Mouse (Mus musculus): ENCODE data around the gene Traf3ip2. TPM values are rescaled to one million over a fixed set of nuclear protein-coding genes. Genes with fewer than 3 reads are reported as not detected.

Traf3ip2 gene
- polyA plus RNA-seq, 1 experiment from 2014 or later: 5.2 TPM

DNA sequence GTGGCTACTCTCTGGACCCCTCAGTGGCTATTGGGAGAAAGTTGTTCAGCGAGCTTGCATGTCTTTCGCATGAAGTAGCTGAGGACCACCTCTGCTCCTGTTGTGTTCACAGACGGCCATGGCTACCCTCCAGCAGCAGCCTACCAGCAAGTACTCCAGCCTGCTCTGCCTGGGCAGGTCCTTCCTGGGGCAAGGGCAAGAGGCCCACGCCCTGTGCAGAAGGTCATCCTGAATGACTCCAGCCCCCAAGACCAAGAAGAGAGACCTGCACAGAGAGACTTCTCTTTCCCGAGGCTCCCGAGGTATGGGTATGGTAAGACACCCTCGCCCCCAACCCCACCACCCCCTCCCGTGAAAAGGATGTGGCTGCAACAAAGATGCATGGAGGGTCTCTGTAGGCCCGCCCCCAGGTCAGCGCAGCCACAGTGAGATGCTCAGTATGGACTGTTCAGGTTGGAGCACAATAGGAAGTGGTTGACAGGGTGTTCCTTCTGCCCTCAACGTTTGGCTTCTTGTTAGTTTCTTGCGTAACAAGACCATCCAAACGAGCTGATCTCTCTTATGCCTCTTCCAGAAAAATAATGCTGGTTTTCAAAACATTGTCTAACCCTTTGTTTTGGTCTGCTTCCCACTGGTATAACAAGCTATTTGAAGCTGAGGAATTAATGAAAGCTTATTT lies 21.8 kb downstream of the Traf3ip2 start:
- H3K4me2 ChIP-seq (ENCODE audit: low read length): no peak overlapping the region
- no peak overlapping the region for H3K27ac ChIP-seq (ENCODE audit: low read length)
- H3K36me3 ChIP-seq (ENCODE audit: control insufficient read depth, insufficient read depth, low read length): 0 out of 2 replicates have a peak, but pooled peaks cover 4% of the 10 kb centered on the region
- H3K27me3 ChIP-seq (ENCODE audit: control insufficient read depth, insufficient read depth, low read depth, low read length): no peaks in the 10 kb centered on the region
- no peak overlapping the region for H3K9ac ChIP-seq (ENCODE audit: low read depth, low read length)
- peaks cover 28% of the 10 kb centered on the region for H3K4me1 ChIP-seq (ENCODE audit: control insufficient read depth, insufficient read depth, low read length)
- ATAC-seq: no peak
- 94% methylated on average over 13 of the region's 13 CpGs for WGBS
- no peak overlapping the region for H3K4me3 ChIP-seq (ENCODE audit: low read depth, low read length)
- H3K9me3 ChIP-seq (replicated peaks; ENCODE audit: control insufficient read depth, low read length, poor library complexity, severe bottlenecking): no peaks in the 10 kb centered on the region

GRCm38 (mm10) chr10:39638862-39639261 lies 26.1 kb downstream of the Traf3ip2 start:
- Histone ChIP-seq H3K36me3 (ENCODE audit: control insufficient read depth, insufficient read depth, low read length) (no peaks in the 10 kb centered on the region), H3K9me3 (replicated peaks; ENCODE audit: control insufficient read depth, low read length, poor library complexity, severe bottlenecking) (no peaks in the 10 kb centered on the region), H3K4me3 (ENCODE audit: low read depth, low read length) (no peak overlapping the region), H3K27me3 (ENCODE audit: control insufficient read depth, insufficient read depth, low read depth, low read length) (no peaks in the 10 kb centered on the region), H3K4me2 (ENCODE audit: low read length) (no peak overlapping the region), H3K9ac (ENCODE audit: low read depth, low read length) (no peak overlapping the region), H3K4me1 (ENCODE audit: control insufficient read depth, insufficient read depth, low read length) (peaks cover 8% of the 10 kb centered on the region), H3K27ac (ENCODE audit: low read length) (no peak overlapping the region)
- 49% methylated on average over 3 of the region's 3 CpGs for WGBS
- no peak for ATAC-seq

- Histone ChIP-seq H3K27me3 (ENCODE audit: control insufficient read depth, insufficient read depth, low read depth, low read length) (no peaks in the 10 kb centered on the region), H3K4me1 (ENCODE audit: control insufficient read depth, insufficient read depth, low read length) (peaks cover 8% of the 10 kb centered on the region), H3K4me3 (ENCODE audit: low read depth, low read length) (no peak overlapping the region), H3K9me3 (replicated peaks; ENCODE audit: control insufficient read depth, low read length, poor library complexity, severe bottlenecking) (no peaks in the 10 kb centered on the region), H3K27ac (ENCODE audit: low read length) (no peak overlapping the region), H3K4me2 (ENCODE audit: low read length) (no peak overlapping the region), H3K36me3 (ENCODE audit: control insufficient read depth, insufficient read depth, low read length) (no peaks in the 10 kb centered on the region), H3K9ac (ENCODE audit: low read depth, low read length) (no peak overlapping the region)
- 93% methylated on average over 5 of the region's 5 CpGs for WGBS
- ATAC-seq: no peak
Measured at GRCm38 (mm10) chr10:39639783-39640182, 27.0 kb downstream of the Traf3ip2 start.

DNA sequence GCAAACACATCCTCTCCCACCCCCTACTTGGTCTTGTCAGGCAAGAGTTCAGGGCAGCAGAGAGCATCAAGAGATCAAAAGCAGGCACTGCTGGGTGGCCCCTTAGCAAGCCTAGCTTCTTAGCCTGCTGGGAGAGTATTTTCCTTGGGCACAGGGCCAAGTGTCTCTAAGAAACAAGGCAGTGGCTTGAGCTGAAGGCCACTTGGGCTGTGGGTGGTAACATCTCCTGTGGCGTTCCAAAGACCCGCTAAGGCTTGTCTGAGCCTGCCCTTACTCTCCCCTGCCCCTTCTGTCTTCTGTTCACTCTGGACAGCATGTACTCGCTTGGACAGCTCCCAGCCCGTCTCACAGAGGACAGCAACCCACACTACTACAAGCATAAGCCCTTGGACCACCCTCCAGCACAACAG lies 28.1 kb downstream of the Traf3ip2 start:
- peaks cover 11% of the 10 kb centered on the region for H3K4me1 ChIP-seq (ENCODE audit: control insufficient read depth, insufficient read depth, low read length)
- 17% methylated on average over 4 of the region's 4 CpGs for WGBS
- H3K9me3 ChIP-seq (replicated peaks; ENCODE audit: control insufficient read depth, low read length, poor library complexity, severe bottlenecking): no peaks in the 10 kb centered on the region
- H3K9ac ChIP-seq (ENCODE audit: low read depth, low read length): no peak overlapping the region
- H3K36me3 ChIP-seq (ENCODE audit: control insufficient read depth, insufficient read depth, low read length): no peaks in the 10 kb centered on the region
- H3K27ac ChIP-seq (ENCODE audit: low read length): no peak overlapping the region
- H3K27me3 ChIP-seq (ENCODE audit: control insufficient read depth, insufficient read depth, low read depth, low read length): no peaks in the 10 kb centered on the region
- no peak overlapping the region for H3K4me2 ChIP-seq (ENCODE audit: low read length)
- H3K4me3 ChIP-seq (ENCODE audit: low read depth, low read length): no peak overlapping the region
- peak; percentile 65 for ATAC-seq

DNA sequence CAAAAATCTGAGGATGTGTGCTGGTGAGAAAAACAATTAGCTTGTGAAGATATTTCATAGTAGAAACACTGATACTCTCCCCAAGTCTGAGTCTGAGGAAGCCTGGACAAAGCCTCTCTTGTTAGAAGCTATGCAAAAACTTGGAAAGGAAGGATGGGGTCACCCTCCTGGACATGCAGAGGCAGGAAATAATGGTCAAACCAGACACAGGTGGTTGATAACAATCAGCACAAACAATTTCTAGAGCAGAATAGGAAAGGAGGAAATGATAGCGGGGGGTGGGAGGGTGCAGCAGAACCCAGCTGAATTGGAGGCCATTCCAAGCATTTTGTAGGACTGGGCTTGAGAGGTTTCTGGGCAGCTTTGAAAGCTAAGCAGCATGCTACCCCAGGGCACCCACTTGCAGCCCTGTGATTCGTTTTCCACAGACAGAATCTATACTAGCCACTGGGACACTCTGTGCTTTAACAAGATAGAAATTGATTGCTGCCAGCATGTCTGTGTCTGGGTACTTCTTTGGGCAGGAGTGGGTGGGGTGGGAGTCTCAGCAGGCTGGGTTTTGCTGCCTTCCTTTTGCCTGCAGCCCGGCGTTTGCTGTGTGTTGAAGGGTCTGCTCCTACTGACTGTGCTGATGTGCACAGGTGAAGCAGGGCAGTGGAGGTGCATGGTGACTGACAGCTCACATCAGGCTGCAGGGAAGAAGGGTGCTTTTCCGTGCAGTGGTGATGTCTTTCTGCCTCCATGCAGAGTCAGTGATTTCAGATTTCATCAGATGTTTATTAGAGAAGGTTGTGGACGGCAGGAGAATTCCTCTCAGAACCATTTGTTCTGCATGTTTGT lies 33.3 kb downstream of the Traf3ip2 start:
- peaks cover 13% of the 10 kb centered on the region for H3K4me1 ChIP-seq (ENCODE audit: control insufficient read depth, insufficient read depth, low read length)
- ATAC-seq: peak; percentile 78
- H3K27me3 ChIP-seq (ENCODE audit: control insufficient read depth, insufficient read depth, low read depth, low read length): no peaks in the 10 kb centered on the region
- no peaks in the 10 kb centered on the region for H3K9me3 ChIP-seq (replicated peaks; ENCODE audit: control insufficient read depth, low read length, poor library complexity, severe bottlenecking)
- peak overlapping the region; percentile 65 for H3K27ac ChIP-seq (ENCODE audit: low read length)
- 52% methylated on average over 6 of the region's 6 CpGs for WGBS
- H3K36me3 ChIP-seq (ENCODE audit: control insufficient read depth, insufficient read depth, low read length): no peaks in the 10 kb centered on the region
- H3K9ac ChIP-seq (ENCODE audit: low read depth, low read length): peak overlapping the region; percentile 32; the same call in 1 of the 2 replicates
- no peak overlapping the region for H3K4me2 ChIP-seq (ENCODE audit: low read length)
- no peak overlapping the region for H3K4me3 ChIP-seq (ENCODE audit: low read depth, low read length)

GRCm38 (mm10) chr10:39646629-39647019 lies 33.9 kb downstream of the Traf3ip2 start:
- Histone ChIP-seq H3K4me1 (ENCODE audit: control insufficient read depth, insufficient read depth, low read length) (peaks cover 13% of the 10 kb centered on the region), H3K36me3 (ENCODE audit: control insufficient read depth, insufficient read depth, low read length) (no peaks in the 10 kb centered on the region), H3K4me3 (ENCODE audit: low read depth, low read length) (no peak overlapping the region), H3K4me2 (ENCODE audit: low read length) (no peak overlapping the region), H3K9ac (ENCODE audit: low read depth, low read length) (peak overlapping the region; percentile 32; the same call in 1 of the 2 replicates), H3K27ac (ENCODE audit: low read length) (peak overlapping the region; percentile 65), H3K9me3 (replicated peaks; ENCODE audit: control insufficient read depth, low read length, poor library complexity, severe bottlenecking) (no peaks in the 10 kb centered on the region), H3K27me3 (ENCODE audit: control insufficient read depth, insufficient read depth, low read depth, low read length) (no peaks in the 10 kb centered on the region)
- WGBS: 45% methylated on average over 14 of the region's 14 CpGs
- peak; percentile 68 for ATAC-seq

DNA sequence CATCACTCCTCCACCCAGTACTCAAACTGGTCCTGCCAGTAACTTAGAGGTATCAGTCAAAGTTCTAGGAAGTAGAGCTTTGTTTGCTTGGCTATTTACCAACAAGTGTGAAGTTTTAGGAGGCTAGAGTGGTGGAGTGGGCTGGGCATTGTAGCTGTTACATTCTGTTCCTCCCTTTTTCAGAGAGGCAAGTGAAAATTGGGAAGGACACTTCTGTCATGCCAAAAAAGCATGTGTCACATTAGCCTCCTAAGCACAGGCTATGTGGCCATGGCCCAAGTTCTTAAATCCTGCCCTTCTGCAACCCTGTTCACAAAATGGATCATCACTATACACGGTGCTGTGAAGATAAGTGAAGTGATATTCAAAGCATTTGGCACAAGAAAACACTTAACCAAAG lies 34.4 kb downstream of the Traf3ip2 start:
- 84% methylated on average over 1 of the region's 1 CpGs for WGBS
- no peak overlapping the region for H3K4me2 ChIP-seq (ENCODE audit: low read length)
- H3K9ac ChIP-seq (ENCODE audit: low read depth, low read length): no peak overlapping the region
- ATAC-seq: no peak
- no peaks in the 10 kb centered on the region for H3K36me3 ChIP-seq (ENCODE audit: control insufficient read depth, insufficient read depth, low read length)
- peaks cover 13% of the 10 kb centered on the region for H3K4me1 ChIP-seq (ENCODE audit: control insufficient read depth, insufficient read depth, low read length)
- H3K27me3 ChIP-seq (ENCODE audit: control insufficient read depth, insufficient read depth, low read depth, low read length): no peaks in the 10 kb centered on the region
- H3K9me3 ChIP-seq (replicated peaks; ENCODE audit: control insufficient read depth, low read length, poor library complexity, severe bottlenecking): no peaks in the 10 kb centered on the region
- no peak overlapping the region for H3K4me3 ChIP-seq (ENCODE audit: low read depth, low read length)
- no peak overlapping the region; the same call in 1 of the 2 replicates for H3K27ac ChIP-seq (ENCODE audit: low read length)

DNA sequence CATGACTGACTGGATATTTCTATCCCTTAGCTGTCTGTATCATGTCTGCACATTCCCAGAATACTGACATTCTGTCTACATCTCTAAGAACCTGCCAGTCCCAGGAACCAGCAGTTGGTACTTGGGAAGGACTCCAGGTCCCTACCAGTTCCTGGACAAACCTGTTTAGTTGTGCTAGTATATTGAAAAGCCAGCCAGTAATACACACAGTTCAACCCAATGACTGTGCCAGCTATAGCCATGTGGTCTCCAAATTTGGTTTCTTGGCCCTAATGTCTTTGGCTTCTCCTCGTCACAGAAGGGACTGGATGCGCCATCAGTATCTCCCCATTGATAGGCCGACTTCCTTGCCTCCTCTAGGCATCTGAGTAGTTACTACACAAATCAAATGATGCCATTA lies 35.5 kb downstream of the Traf3ip2 start:
- Histone ChIP-seq H3K4me3 (ENCODE audit: low read depth, low read length) (no peak overlapping the region), H3K36me3 (ENCODE audit: control insufficient read depth, insufficient read depth, low read length) (no peaks in the 10 kb centered on the region), H3K27me3 (ENCODE audit: control insufficient read depth, insufficient read depth, low read depth, low read length) (no peaks in the 10 kb centered on the region), H3K4me1 (ENCODE audit: control insufficient read depth, insufficient read depth, low read length) (peaks cover 13% of the 10 kb centered on the region), H3K27ac (ENCODE audit: low read length) (no peak overlapping the region), H3K9me3 (replicated peaks; ENCODE audit: control insufficient read depth, low read length, poor library complexity, severe bottlenecking) (no peaks in the 10 kb centered on the region), H3K4me2 (ENCODE audit: low read length) (no peak overlapping the region), H3K9ac (ENCODE audit: low read depth, low read length) (no peak overlapping the region)
- ATAC-seq: no peak
- WGBS: 97% methylated on average over 3 of the region's 3 CpGs

GRCm38 (mm10) chr10:39649550-39649949 lies 36.8 kb downstream of the Traf3ip2 start:
- no peak for ATAC-seq
- H3K27me3 ChIP-seq (ENCODE audit: control insufficient read depth, insufficient read depth, low read depth, low read length): no peaks in the 10 kb centered on the region
- H3K36me3 ChIP-seq (ENCODE audit: control insufficient read depth, insufficient read depth, low read length): no peaks in the 10 kb centered on the region
- no peak overlapping the region for H3K9ac ChIP-seq (ENCODE audit: low read depth, low read length)
- no peaks in the 10 kb centered on the region for H3K9me3 ChIP-seq (replicated peaks; ENCODE audit: control insufficient read depth, low read length, poor library complexity, severe bottlenecking)
- no peak overlapping the region for H3K4me3 ChIP-seq (ENCODE audit: low read depth, low read length)
- no peak overlapping the region for H3K27ac ChIP-seq (ENCODE audit: low read length)
- peaks cover 15% of the 10 kb centered on the region for H3K4me1 ChIP-seq (ENCODE audit: control insufficient read depth, insufficient read depth, low read length)
- no peak overlapping the region for H3K4me2 ChIP-seq (ENCODE audit: low read length)
- WGBS: 100% methylated on average over 3 of the region's 3 CpGs

Data from midbrain, embryonic 16.5 days (tissue).